Mouse (Mus musculus) thymus, postnatal 25 days (tissue): ENCODE measurements around the gene Kcng1.

Experiments
- DNase-seq: peaks from one replicate; pipeline ENCODE4 v3.0.0; 2022

Gene Kcng1

DNA sequence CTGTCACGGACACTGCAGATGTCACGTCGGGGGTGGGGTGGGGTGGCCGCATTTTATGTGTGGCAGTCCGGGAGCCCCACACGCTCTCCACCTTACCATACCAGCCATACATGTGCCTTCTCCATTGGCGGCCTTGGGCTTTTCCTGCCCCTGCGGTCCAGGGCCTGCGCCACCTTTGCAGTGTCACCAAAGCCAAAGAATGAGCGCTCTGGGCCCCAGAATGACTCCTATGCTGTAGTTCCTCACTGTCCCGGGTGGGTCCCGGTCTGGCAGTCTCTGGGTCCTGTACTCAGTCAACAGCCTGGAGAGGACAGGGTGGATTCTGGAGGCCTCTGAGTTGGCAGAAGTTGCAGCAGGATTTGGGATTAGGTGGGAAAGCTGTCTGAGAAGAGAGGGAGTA, at the start of gene Kcng1:
Gene Kcng1, minus strand, starts transcription at position 155 of the 400 bp plus-strand sequence.
- no peak for DNase-seq

- DNase-seq, result no peak
These were observed 49.0 kb upstream of the Kcng1 start for GRCm38 (mm10) chr2:168330421-168331070.

DNA sequence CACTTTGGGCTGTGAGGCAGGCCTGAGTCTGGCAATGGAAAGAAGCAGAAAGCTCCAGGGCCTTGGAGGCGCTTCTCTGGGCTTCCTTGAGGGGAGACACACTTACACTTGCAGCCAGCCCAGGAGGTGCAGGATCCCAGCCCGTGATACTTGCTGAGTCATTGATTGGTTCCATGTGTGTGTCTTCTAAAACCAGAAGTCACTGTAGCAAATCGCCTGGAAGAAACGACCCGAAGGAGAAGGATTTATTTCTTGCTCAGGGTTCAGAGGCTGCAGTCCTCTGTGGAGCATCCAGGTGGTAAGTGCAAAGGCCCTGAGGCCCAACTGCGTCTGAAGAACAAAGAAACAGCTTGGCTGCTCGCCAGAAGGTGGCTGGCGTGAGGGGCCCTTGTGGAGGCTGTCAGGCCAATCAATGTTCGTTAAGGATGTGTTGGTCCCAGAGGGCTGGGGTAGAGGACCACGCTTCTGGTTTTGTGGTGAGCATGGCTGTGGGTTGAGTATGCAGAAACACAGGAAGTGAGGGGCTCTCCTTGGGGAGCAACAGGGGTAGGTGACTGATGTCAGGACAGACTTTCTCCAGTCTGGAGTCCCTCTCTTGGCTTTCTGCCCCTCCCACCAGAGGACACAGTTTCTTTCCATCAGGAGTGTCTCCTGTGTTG, 40.3 kb upstream of the Kcng1 start:
- DNase-seq, result no peak

GRCm38 (mm10) chr2:168320388-168321182, 39.0 kb upstream of the Kcng1 start:
- DNase-seq, result no peak

GRCm38 (mm10) chr2:168314646-168315446, 33.3 kb upstream of the Kcng1 start:
- DNase-seq, result no peak

GRCm38 (mm10) chr2:168312504-168312903, 31.0 kb upstream of the Kcng1 start:
- no peak for DNase-seq

- no peak for DNase-seq
These were observed 29.5 kb upstream of the Kcng1 start for GRCm38 (mm10) chr2:168311006-168311405.

GRCm38 (mm10) chr2:168308916-168309315, 27.4 kb upstream of the Kcng1 start:
- DNase-seq, result no peak

- no peak for DNase-seq
These were observed 18.1 kb upstream of the Kcng1 start for GRCm38 (mm10) chr2:168299650-168300049.

DNA sequence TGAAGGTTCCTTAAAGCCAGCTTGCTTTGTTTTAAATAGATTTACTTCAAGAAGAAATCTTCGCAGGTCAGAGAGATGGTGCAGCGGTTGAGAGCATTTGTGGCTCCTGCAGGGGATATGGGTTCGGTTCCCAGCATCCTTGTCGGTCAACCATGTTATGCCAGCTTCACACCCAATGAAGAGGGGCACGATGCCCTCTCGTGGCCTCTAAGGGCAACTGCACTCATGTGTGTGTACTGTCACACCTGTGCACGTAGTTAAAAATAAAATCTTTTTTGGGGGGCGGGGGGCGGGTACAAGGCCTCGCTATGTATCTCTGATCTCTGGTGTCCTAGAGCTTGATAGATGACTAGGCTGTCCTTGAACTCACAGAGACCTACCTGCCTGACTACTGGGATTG, 15.0 kb upstream of the Kcng1 start:
- DNase-seq, result no peak

GRCm38 (mm10) chr2:168292521-168292920, 11.0 kb upstream of the Kcng1 start:
- DNase-seq, result no peak

DNA sequence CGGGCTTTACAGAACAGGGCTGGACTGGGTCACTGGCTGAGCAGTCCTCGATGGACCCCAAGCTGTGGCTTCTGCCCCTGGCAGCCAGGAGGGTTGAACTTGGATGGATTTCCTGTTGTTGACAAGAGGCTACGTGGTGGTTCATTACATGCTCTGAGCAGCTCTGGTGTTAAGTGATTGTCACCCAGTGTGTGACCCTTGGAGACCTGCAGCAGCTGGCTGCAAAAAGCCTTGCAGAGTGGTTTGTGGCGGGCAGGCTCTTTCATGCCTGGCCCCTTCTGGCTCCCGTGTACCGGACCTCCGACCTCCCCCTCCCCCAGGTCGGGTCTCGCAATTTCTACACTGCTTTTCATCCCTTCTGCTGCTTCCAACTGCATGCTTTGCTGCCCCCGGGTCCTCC, 10.5 kb upstream of the Kcng1 start:
- DNase-seq, result no peak

DNA sequence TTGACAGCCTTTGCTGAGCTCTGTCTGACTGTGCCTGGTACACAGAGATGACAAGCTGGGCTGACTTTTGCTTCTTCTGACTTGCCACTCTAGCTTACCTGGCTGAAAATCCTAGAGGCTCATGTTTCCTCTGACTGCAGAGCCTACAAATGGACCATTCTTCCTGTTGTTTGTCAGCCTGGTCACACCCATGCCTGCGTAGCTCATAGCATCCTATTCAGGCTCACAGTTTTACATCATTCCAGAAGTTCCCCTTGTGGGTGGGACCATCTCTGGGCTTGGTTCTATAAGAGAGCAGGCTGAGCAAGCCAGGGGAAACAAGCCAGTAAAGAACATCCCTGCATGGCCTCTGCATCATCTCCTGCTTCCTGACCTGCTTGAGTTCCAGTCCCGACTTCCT, 8.3 kb upstream of the Kcng1 start:
- DNase-seq, result no peak

GRCm38 (mm10) chr2:168289016-168289415, 7.5 kb upstream of the Kcng1 start:
- DNase-seq, result no peak

GRCm38 (mm10) chr2:168286987-168287386, 5.5 kb upstream of the Kcng1 start:
- no peak for DNase-seq

DNA sequence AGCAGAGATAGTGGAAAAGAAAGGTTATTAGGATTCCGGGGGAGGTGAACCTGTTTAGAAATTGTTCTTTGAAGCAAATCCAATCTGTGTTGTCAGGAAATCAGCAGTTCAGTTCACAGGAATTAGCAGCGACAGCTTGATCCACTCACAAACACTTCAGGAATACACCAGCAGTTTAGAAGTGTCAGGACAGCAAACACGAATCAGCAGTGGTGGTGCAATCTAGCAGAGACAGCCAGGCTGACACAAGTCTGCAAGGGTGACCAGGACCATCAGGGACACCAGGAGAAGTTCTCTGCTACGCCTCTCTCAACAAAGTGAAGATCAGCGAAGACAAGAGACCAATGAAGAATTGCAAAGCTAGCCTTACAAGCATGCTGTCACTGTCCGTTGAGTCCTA, 3.6 kb upstream of the Kcng1 start:
- DNase-seq, result no peak

- peak; percentile 12 for DNase-seq
These were observed 581 bp downstream of the Kcng1 start for GRCm38 (mm10) chr2:168280729-168281581.

GRCm38 (mm10) chr2:168274374-168274935, 7.1 kb downstream of the Kcng1 start:
- DNase-seq, result peak; percentile 65

DNA sequence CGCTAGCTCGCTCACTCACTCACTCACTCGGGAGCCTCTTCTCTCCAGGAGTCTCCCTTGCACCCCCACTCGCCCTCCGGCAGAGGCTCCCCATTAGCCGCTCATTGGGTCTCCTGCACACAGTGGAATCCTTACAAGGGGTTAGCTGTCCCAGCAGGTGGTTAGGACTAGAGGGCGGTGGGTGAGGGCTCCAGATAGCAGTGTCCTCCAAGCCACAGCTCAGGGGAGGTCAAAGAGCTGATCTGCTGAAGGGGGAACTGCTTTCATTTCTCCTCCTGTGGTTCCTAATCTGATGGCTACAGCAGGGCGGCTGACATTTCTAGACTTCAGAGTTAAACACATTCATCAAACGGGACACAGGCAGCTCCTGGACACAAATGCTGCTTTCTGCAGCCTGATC, 8.1 kb downstream of the Kcng1 start:
- DNase-seq, result no peak

DNA sequence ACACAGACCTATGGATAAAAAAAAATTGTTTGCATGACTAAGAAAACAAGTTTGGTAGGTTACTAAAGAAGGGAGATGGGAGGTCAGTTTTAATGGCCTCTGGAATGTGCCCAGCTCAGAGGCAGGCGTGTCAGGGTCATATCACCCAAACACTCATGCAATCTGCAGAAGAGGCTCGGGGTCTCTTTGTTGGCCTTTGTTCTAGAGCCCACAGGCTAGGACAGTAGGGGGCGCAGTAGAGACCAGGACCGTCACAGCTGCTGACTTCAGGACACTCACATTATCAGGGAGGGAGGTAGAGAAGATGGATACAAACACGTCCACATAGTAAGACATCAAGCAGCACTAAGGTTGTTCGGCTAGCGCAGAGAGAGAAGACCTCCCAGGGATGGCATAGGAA, 13.5 kb downstream of the Kcng1 start:
- peak; percentile 18 for DNase-seq

GRCm38 (mm10) chr2:168260900-168261299, 20.6 kb downstream of the Kcng1 start:
- DNase-seq, result no peak

- DNase-seq, result no peak
These were observed 21.4 kb downstream of the Kcng1 start for GRCm38 (mm10) chr2:168260124-168260523.
